ENCODE assay signal across 24 mouse cellular contexts in the genomic region with DNA sequence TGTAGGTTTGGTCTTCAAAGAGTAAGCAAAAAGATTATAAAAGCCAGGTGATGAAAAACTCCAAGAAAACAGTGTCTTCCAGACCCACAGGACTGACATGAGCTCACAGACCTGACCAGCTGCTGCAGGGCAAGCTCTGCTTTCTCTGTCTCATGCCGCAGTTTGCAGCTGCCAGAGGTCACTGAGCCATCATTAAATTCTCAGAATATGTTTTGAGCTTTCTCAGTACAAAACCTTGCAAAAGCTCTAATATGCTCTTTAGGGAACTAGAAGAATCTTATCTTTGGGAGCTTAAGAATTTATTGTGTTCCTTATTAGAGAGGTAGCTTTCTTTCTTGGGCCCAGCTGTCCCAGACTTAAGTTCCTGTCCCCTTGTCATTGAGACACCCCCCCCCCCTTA. TPM values are rescaled to one million over a fixed set of nuclear protein-coding genes. Genes with fewer than 3 reads are reported as not detected.
DNase-seq lines count a peak whose midpoint lies in the region; ATAC-seq and TF ChIP-seq lines count a peak whose summit lies in the region.
"Had no signal": no experiment of that assay in that cellular context is flagged by ENCODE, and none has a peak within 500 bp of the region (broad histone marks: within the 10 kb centered on the region; RNA-seq: fewer than 3 reads in every experiment).

No protein-coding gene starts in this region.

- H3K4me3 ChIP-seq in gastrocnemius, adult 2 months, result no peak overlapping the region
- no peak overlapping the region for H3K4me3 ChIP-seq in layer of hippocampus, adult 2 months
- H3K4me3 ChIP-seq in G1E (ENCODE audit: low read depth, low read length), result no peak overlapping the region
- no peak overlapping the region for H3K4me3 ChIP-seq in hindbrain, embryonic 11.5 days (ENCODE audit: low read depth, low read length)
- H3K4me3 ChIP-seq: heart, adult 2 months; hindbrain, embryonic 13.5 days; intestine, embryonic 15.5 days; limb, embryonic 15.5 days; neural tube, embryonic 12.5 days had no signal

- peaks cover 20% of the 10 kb centered on the region for H3K4me1 ChIP-seq in G1E (ENCODE audit: insufficient read depth, low read depth, low read length)
- no peaks in the 10 kb centered on the region for H3K4me1 ChIP-seq in hindbrain, embryonic 11.5 days (replicated peaks; ENCODE audit: control insufficient read depth, insufficient read depth, low read length)
- H3K4me1 ChIP-seq: hindbrain, embryonic 13.5 days; intestine, embryonic 15.5 days; limb, embryonic 15.5 days; neural tube, embryonic 12.5 days had no signal

- intact Hi-C loops in gastrocnemius, adult 2 months (cut with DNase I), result no loop called here

- peak; percentile 36 for DNase-seq in gastrocnemius, adult 2 months
- DNase-seq in gastrocnemius, adult 8-10 months (ENCODE audit: low spot score in 2 of 2), result no peak
- DNase-seq in layer of hippocampus, adult 2 months (ENCODE audit: low spot score in 2 of 2), result no peak
- DNase-seq in layer of hippocampus, postnatal 10 days (ENCODE audit: low spot score in 2 of 2), result no peak
- DNase-seq in G1E (ENCODE audit: low spot score), result no peak
- peak; percentile 23 for DNase-seq in adrenal gland, postnatal 14 days
- no peak for DNase-seq in right cerebral cortex, postnatal 25 days
- DNase-seq in hindbrain, embryonic 11.5 days (ENCODE audit: low spot score), result no peak
- DNase-seq: cerebellum, adult 9-11 months; layer of hippocampus, adult 9-11 months had no signal

- H3K4me2 ChIP-seq in hindbrain, embryonic 11.5 days (replicated peaks; ENCODE audit: low read depth, low read length), result no peak overlapping the region
- H3K4me2 ChIP-seq: hindbrain, embryonic 13.5 days; intestine, embryonic 15.5 days; limb, embryonic 15.5 days; neural tube, embryonic 12.5 days had no signal

- no peaks in the 10 kb centered on the region for H3K27me3 ChIP-seq in G1E (ENCODE audit: insufficient read depth, low read length)
- no peaks in the 10 kb centered on the region for H3K27me3 ChIP-seq in hindbrain, embryonic 11.5 days (ENCODE audit: control insufficient read depth, insufficient read depth, low read length)
- H3K27me3 ChIP-seq: hindbrain, embryonic 13.5 days; intestine, embryonic 15.5 days; limb, embryonic 15.5 days; neural tube, embryonic 12.5 days; Patski had no signal

- no peak for TF ChIP-seq CTCF in gastrocnemius, adult 2 months (IDR thresholded peaks at IDR 0.05)
- no peak for TF ChIP-seq CTCF in layer of hippocampus, adult 2 months (conservative IDR thresholded peaks at IDR 0.05)
- TF ChIP-seq CTCF in G1E (IDR thresholded peaks at IDR 0.05; ENCODE audit: low read depth, low read length), result no peak

- peaks cover 6% of the 10 kb centered on the region for H3K36me3 ChIP-seq in G1E (replicated peaks)
- H3K36me3 ChIP-seq in hindbrain, embryonic 11.5 days (ENCODE audit: control insufficient read depth, insufficient read depth, low read length), result no peaks in the 10 kb centered on the region
- H3K36me3 ChIP-seq: hindbrain, embryonic 13.5 days; intestine, embryonic 15.5 days; limb, embryonic 15.5 days; neural tube, embryonic 12.5 days had no signal

- no peaks in the 10 kb centered on the region for H3K9me3 ChIP-seq in G1E (replicated peaks)
- H3K9me3 ChIP-seq in hindbrain, embryonic 11.5 days (ENCODE audit: control insufficient read depth, low read length), result no peaks in the 10 kb centered on the region
- H3K9me3 ChIP-seq: hindbrain, embryonic 13.5 days; intestine, embryonic 15.5 days; limb, embryonic 15.5 days; neural tube, embryonic 12.5 days had no signal

- H3K27ac ChIP-seq in gastrocnemius, adult 2 months, result peak overlapping the region; percentile 17; the same call in 1 of the 2 replicates
- H3K27ac ChIP-seq in layer of hippocampus, adult 2 months, result peak overlapping the region; percentile 15; the same call in 1 of the 2 replicates
- no peak overlapping the region for H3K27ac ChIP-seq in hindbrain, embryonic 11.5 days (ENCODE audit: low read depth, low read length)
- H3K27ac ChIP-seq: heart, adult 2 months; hindbrain, embryonic 13.5 days; intestine, embryonic 15.5 days; limb, embryonic 15.5 days; neural tube, embryonic 12.5 days had no signal

- ATAC-seq in G1E (ENCODE audit: extremely low read depth, insufficient number of reproducible peaks, low FRiP score, poor library complexity, severe bottlenecking), result peak; percentile 91
- no peak for ATAC-seq in hindbrain, embryonic 11.5 days (ENCODE audit: low FRiP score)
- ATAC-seq: intestine, embryonic 15.5 days; Patski had no signal

- 76% methylated on average over 1 of the region's 1 CpGs for WGBS in hindbrain, embryonic 11.5 days

- no peak overlapping the region for H3K9ac ChIP-seq in hindbrain, embryonic 11.5 days (ENCODE audit: low read depth, low read length)
- H3K9ac ChIP-seq: hindbrain, embryonic 13.5 days; intestine, embryonic 15.5 days; limb, embryonic 15.5 days; neural tube, embryonic 12.5 days had no signal

RNA-seq across cellular contexts. Expression of a gene that starts 25.0 kb away (rescaled TPM):
- 10 to 100 TPM; 28.2 to 28.9 TPM for total RNA-seq in gastrocnemius, adult 2 months (2021)
- 10 to 100 TPM; 26.7 to 32.3 (median 29.1) TPM for total RNA-seq in gastrocnemius, adult 8-10 months (2022)
- 10 to 100 TPM; 61.2 to 73.0 TPM for total RNA-seq in layer of hippocampus, adult 2 months (2021)
- total RNA-seq in layer of hippocampus, postnatal 10 days (2021), result 10 to 100 TPM; 63.2 to 67.0 TPM
- total RNA-seq in G1E (2014; fragmentation: Nextera tagmentation), result 87.5 and 91.7 TPM in 2 replicates
- total RNA-seq in G1E (2017), result 145 and 147 TPM in 2 replicates
- polyA plus RNA-seq in G1E (2012), result 22.4 and 23.4 TPM in 2 replicates
- 55.1 and 62.1 TPM in 2 replicates for total RNA-seq in adrenal gland, postnatal 14 days (2021)
- polyA plus RNA-seq in hindbrain, embryonic 11.5 days (2014; fragmentation: Nextera tagmentation; extraction: Ambion mirVana), result 18.8 and 22.1 TPM in 2 replicates

RNA-seq across cellular contexts. Expression of a gene that starts 30.9 kb away (rescaled TPM):
- total RNA-seq in gastrocnemius, adult 2 months (2021), result not detected
- total RNA-seq in gastrocnemius, adult 8-10 months (2022), result not detected
- not detected for total RNA-seq in layer of hippocampus, adult 2 months (2021)
- total RNA-seq in layer of hippocampus, postnatal 10 days (2021), result not detected
- total RNA-seq in G1E (2014; fragmentation: Nextera tagmentation), result not detected in 2 replicates
- not detected in 2 replicates for total RNA-seq in G1E (2017)
- polyA plus RNA-seq in G1E (2012), result not detected in 2 replicates
- total RNA-seq in adrenal gland, postnatal 14 days (2021), result not detected in 2 replicates
- polyA plus RNA-seq in hindbrain, embryonic 11.5 days (2014; fragmentation: Nextera tagmentation; extraction: Ambion mirVana), result not detected in 2 replicates
- total RNA-seq: heart, adult 2 months; left cerebral cortex, postnatal 14 days; megakaryocyte-erythroid progenitor cell, adult 5-6 weeks; midbrain, postnatal 0 days had no signal
- polyA plus RNA-seq: CD4-positive, CD25-positive, alpha-beta regulatory T cell, adult 4 months; heart, adult 2 months; heart, embryonic 16.5 days; hindbrain, embryonic 13.5 days; intestine, embryonic 15.5 days; limb, embryonic 15.5 days; midbrain, postnatal 0 days; neural tube, embryonic 12.5 days; Patski; small intestine, adult 2 months; stomach, embryonic 14.5 days; thymus, postnatal 0 days had no signal

RNA-seq across cellular contexts. Expression of a gene that starts 43.2 kb away (rescaled TPM):
- 10 to 100 TPM; 10.0 to 18.8 TPM for total RNA-seq in gastrocnemius, adult 2 months (2021)
- total RNA-seq in gastrocnemius, adult 8-10 months (2022), result 10 to 100 TPM; 13.8 to 19.6 (median 14.2) TPM
- total RNA-seq in layer of hippocampus, adult 2 months (2021), result 10 to 100 TPM; 17.9 to 20.6 TPM
- 10 to 100 TPM; 12.6 to 15.6 TPM for total RNA-seq in layer of hippocampus, postnatal 10 days (2021)
- total RNA-seq in G1E (2014; fragmentation: Nextera tagmentation) (24.9 and 30.0 TPM in 2 replicates), G1E (2017) (49.5 and 68.6 TPM in 2 replicates)
- 10.7 and 13.5 TPM in 2 replicates for polyA plus RNA-seq in G1E (2012)
- total RNA-seq in adrenal gland, postnatal 14 days (2021), result 10.1 and 13.1 TPM in 2 replicates
- polyA plus RNA-seq in hindbrain, embryonic 11.5 days (2014; fragmentation: Nextera tagmentation; extraction: Ambion mirVana), result 15.3 and 17.3 TPM in 2 replicates

Comparison
In these comparisons a context has a peak if more than half of its experiments do, and no peak if none do; other contexts are left out.
1. DNase-seq: peak in gastrocnemius, adult 2 months (single experiment) and adrenal gland, postnatal 14 days (single experiment); none in gastrocnemius, adult 8-10 months (0 of 2), layer of hippocampus, adult 2 months (0 of 2), layer of hippocampus, postnatal 10 days (0 of 2), G1E (single experiment), right cerebral cortex, postnatal 25 days (single experiment) and hindbrain, embryonic 11.5 days (single experiment).